Mouse (Mus musculus): ENCODE results near the gene Wdr44.
A peak's percentile ranks its signal among the peaks of the same experiment; 100 is the strongest.
"Not testable (repeated sequence)": the region's sequence is repeated elsewhere in the genome, so short reads cannot be mapped to it uniquely, and the experiment has no call there.

Gene Wdr44

GRCm38 (mm10) chrX:23692722-23693442 lies at the start of gene Wdr44:
Gene Wdr44, plus strand, starts transcription at chrX:23693051.
- DNase-seq = peak; percentile 94 to 96

- DNase-seq = no peak
Measured at GRCm38 (mm10) chrX:23648371-23648770, 44.5 kb upstream of the Wdr44 start.

GRCm38 (mm10) chrX:23662216-23662615 lies 30.6 kb upstream of the Wdr44 start:
- DNase-seq = peak; percentile 46 to 56

GRCm38 (mm10) chrX:23673193-23673592 lies 19.7 kb upstream of the Wdr44 start:
- DNase-seq = no peak

GRCm38 (mm10) chrX:23675450-23675849 lies 17.4 kb upstream of the Wdr44 start:
- DNase-seq = peak in 1 of 2 experiments; percentile 10

GRCm38 (mm10) chrX:23676583-23676982 lies 16.3 kb upstream of the Wdr44 start:
- DNase-seq = no peak

- DNase-seq = no peak
Measured at GRCm38 (mm10) chrX:23677511-23677910, 15.3 kb upstream of the Wdr44 start.

GRCm38 (mm10) chrX:23692336-23692721 lies 522 bp upstream of the Wdr44 start:
- no peak for DNase-seq

- no peak for DNase-seq
Measured at GRCm38 (mm10) chrX:23693443-23694400, 871 bp downstream of the Wdr44 start.

- DNase-seq = no peak
Measured at GRCm38 (mm10) chrX:23694588-23694987, 1.7 kb downstream of the Wdr44 start.

GRCm38 (mm10) chrX:23695109-23695508 lies 2.3 kb downstream of the Wdr44 start:
- no peak for DNase-seq

GRCm38 (mm10) chrX:23697346-23697745 lies 4.5 kb downstream of the Wdr44 start:
- DNase-seq = no peak

GRCm38 (mm10) chrX:23699023-23699422 lies 6.2 kb downstream of the Wdr44 start:
- no peak for DNase-seq

GRCm38 (mm10) chrX:23717247-23717646 lies 24.4 kb downstream of the Wdr44 start:
- DNase-seq = no peak

GRCm38 (mm10) chrX:23727463-23727862 lies 34.6 kb downstream of the Wdr44 start:
- no peak for DNase-seq

- DNase-seq = no peak
Measured at GRCm38 (mm10) chrX:23754671-23755070, 61.8 kb downstream of the Wdr44 start.

GRCm38 (mm10) chrX:23767849-23768248 lies 75.0 kb downstream of the Wdr44 start:
- DNase-seq = no peak

- DNase-seq = peak in 1 of 2 experiments; percentile 1
Measured at GRCm38 (mm10) chrX:23807125-23807524, 114.3 kb downstream of the Wdr44 start.

GRCm38 (mm10) chrX:23810365-23810764 lies 117.5 kb downstream of the Wdr44 start:
- DNase-seq = no peak

- not testable (repeated sequence) for DNase-seq
Measured at GRCm38 (mm10) chrX:23813287-23813686, 120.4 kb downstream of the Wdr44 start.

GRCm38 (mm10) chrX:23822885-23823284 lies 130.0 kb downstream of the Wdr44 start:
- DNase-seq = not testable (repeated sequence)

GRCm38 (mm10) chrX:23823398-23824023 lies 130.7 kb downstream of the Wdr44 start:
- DNase-seq = no peak

GRCm38 (mm10) chrX:23833784-23834183 lies 140.9 kb downstream of the Wdr44 start:
- not testable (repeated sequence) for DNase-seq
